Mouse (Mus musculus): ENCODE results near the gene Slc2a1.

- TF ChIP-seq CTCF (IDR thresholded peaks at IDR 0.05; ENCODE audit: borderline replicate concordance, control insufficient read depth, extremely low read depth, insufficient read depth, low read length, poor library complexity) (no peak), POLR2A (IDR thresholded peaks at IDR 0.05; ENCODE audit: control insufficient read depth, extremely low read depth, insufficient read depth, low read length, poor library complexity) (no peak)
Observed at GRCm38 (mm10) chr4:119146816-119147215, 38.3 kb downstream of the Slc2a1 start.
